Mouse (Mus musculus) retina, adult 2 months (tissue): Measurements from ENCODE around the gene Pard3.

Experiments
- DNase-seq: peaks from one replicate; pipeline ENCODE4 v3.0.0-alpha.2; 2012; ENCODE audit warnings: low read depth, low spot score

Gene Pard3

GRCm38 (mm10) chr8:127592648-127593574 is 529.2 kb downstream of the Pard3 start:
- DNase-seq = no peak

DNA sequence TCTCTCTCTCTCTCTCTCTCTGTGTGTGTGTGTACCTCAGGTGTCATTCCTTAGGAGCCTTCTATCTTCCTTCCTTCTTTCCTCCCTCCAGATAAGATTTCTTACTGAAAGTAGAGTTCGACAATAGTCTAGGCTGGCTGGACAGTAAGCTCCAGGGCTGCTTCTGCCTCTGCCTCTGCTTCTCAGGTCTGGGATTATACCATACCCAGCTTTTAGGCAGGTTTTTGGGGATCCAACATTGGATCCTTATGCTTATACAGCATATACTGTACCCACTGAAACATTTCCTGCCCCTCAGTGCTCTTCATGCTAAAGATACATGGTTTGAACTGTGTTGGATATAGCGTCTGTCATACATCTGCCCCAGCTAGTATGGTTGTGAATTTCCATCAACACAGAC is 536.9 kb downstream of the Pard3 start:
- DNase-seq = no peak

- no peak for DNase-seq
These were observed 539.4 kb downstream of the Pard3 start for GRCm38 (mm10) chr8:127603062-127603461.

GRCm38 (mm10) chr8:127608541-127609270 is 545.0 kb downstream of the Pard3 start:
- no peak for DNase-seq

- DNase-seq = no peak
These were observed 545.6 kb downstream of the Pard3 start for GRCm38 (mm10) chr8:127609316-127609715.

GRCm38 (mm10) chr8:127614206-127614605 is 550.5 kb downstream of the Pard3 start:
- no peak for DNase-seq

DNA sequence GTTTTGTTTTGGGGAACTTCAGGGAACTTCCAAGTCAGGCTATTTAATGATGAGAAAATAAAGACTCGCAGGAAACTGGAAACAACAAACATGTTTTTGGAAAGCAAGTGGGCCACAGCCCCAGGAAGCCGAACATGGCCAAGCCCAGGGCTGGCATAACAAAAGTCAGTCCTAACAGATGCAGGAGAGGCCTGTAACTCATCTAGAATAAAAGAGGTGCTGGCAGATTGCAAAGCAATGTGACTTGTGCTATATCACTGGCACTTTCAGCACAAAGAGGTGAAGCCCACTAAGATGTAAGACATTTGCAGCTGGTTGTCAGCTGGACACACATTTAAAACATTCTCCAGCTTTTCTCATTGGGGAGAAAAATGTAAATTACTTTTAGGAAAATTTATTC is 553.0 kb downstream of the Pard3 start:
- no peak for DNase-seq

DNA sequence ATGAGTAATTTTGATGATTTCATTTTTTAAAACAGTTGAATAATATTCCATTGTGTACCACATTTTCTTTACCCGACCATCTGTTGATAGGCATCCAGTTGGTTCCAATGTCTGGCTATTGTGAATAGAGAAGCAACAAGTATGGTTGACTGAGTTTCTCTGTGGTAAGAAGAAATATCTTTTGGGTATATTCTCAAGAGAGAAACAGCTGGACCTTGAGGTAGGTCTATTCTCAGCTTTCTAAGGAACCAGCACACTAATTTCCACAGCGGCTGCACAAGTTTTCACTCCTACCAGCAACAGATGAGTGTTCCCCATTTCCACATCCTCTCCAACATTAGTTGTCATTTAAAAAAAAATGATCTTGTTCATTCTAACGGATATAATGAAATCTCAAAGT is 558.4 kb downstream of the Pard3 start:
- no peak for DNase-seq

- DNase-seq = no peak
These were observed 574.8 kb downstream of the Pard3 start for GRCm38 (mm10) chr8:127638232-127639087.

DNA sequence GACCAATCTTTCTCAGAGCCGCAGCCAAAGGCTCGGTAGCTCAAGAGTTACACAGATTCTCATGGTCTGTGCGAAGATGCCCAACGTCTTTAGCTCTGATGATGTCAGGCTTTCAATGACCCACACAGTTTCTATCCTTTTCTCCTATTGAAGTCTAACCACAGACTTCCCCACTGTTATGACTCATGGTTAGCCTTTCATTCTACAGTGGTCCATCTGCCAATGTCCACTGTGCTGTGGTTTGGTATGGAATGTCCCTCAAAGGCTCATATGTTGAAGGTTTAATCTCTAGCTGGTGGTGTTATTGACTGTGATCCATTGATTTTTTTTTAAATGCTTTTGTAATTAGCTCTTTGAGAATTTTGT is 575.4 kb downstream of the Pard3 start:
- DNase-seq = no peak

GRCm38 (mm10) chr8:127655559-127655958 is 591.9 kb downstream of the Pard3 start:
- no peak for DNase-seq
